Mouse (Mus musculus): ENCODE measurements around the gene Map7d1.

Map7d1 gene

GRCm38 (mm10) chr4:126256131-126256791 lies at the start of gene Map7d1:
TSS of gene Map7d1 (minus strand) at chr4:126256343.
- peak; percentile 84 for DNase-seq (ENCODE audit: low spot score)

GRCm38 (mm10) chr4:126305428-126305827 lies 49.3 kb upstream of the Map7d1 start:
- no peak for DNase-seq (ENCODE audit: low spot score)

- no peak for DNase-seq (ENCODE audit: low spot score)
These were observed 47.7 kb upstream of the Map7d1 start for GRCm38 (mm10) chr4:126303877-126304276.

- DNase-seq (ENCODE audit: low spot score), result no peak
These were observed 45.6 kb upstream of the Map7d1 start for GRCm38 (mm10) chr4:126301584-126302309.

DNA sequence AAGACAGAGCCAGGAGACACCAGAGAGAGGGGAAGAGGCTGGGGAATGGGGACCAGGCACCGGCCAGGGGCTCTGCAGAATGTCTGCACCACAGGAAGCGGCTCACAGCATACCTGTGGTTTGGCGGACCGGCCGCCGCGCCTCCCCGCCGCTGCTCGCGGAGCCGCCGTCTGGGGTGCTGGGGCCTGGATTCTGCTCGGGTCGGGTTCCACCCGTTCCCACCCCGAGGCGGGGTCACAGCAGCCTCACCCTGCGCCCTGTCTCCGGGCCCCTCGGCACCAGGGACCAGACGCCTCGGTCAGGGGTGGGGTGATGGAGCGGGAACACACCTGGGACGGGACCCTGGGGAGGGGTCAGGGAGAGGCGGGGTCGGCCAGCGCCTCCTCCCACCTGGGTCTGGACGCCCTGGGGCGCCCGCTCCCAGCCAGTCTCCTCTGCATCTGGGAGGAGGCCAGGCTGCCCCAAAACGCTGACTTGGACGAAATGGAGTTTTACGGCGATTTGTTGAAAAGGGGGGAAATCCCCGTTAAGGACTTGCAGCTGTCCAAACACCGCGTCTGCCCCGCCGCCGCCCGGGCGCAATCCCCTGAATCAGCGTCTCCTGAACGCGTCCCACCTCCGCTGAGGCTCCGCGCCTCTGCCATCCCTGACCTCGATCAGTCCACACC lies 44.9 kb upstream of the Map7d1 start:
- DNase-seq (ENCODE audit: low spot score), result no peak

DNA sequence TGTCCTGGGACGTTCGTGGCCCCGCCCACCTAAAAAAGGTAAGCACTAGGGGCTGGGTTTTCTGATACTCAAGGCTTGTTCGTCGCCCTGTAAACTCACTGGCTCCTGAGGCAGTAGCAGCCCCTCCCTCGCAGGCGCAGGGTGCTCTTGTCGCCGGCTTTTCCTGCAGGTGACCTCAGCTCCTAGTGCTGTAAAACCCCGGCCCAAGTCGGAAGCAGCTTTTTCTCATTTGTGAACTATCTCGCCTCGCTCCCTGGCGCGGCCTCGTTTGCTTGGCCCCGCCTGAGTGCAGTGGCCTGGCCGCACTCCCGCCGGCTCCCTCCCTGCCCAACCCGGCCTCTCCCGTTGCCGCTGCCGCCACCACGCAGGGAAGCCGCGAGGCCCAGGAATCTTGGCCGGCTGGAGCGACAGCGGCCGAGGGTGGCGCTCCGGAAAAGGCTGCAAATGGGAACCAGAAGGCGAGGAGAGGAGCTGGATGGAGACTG lies 40.5 kb upstream of the Map7d1 start:
- peak; percentile 52 for DNase-seq (ENCODE audit: low spot score)

DNA sequence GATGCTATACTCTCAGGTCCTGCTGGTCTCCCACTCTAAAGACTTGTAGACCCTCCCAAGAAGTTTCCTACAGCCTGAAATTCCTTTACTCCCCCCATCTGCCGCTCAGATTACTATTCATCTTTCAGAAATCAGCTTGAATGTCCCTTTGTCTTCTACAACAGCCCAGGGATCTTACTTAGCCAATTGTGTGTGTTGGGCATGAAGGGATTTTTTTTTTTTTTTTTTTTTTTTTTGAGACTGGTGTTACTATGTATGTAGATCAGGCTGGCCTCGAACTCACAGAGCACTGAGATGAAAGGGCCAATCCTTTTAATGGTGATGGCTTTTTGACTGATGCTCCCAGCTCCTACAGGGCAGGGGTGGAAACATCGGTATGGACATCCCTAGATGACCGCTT lies 39.8 kb upstream of the Map7d1 start:
- no peak for DNase-seq (ENCODE audit: low spot score)

DNA sequence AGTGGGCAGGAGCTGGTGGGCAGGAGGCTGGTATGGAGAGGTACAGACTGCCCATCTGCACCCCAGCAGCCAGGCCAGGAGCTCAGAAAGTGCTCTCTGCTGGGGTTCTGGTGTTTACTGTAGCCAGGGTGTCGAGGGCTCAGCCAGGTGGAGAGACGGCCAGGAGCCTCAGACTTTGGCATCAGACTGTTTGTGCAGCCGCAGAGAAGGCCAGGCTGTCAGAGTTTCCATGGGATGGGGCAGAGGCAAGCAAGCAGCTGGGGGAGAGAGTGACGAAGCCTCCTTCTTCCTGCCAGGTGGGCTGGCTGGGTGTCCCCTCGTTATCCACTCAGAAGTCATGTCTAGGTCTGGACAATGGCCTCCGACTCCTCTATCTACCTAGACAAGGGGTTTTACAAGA lies 39.0 kb upstream of the Map7d1 start:
- no peak for DNase-seq (ENCODE audit: low spot score)

GRCm38 (mm10) chr4:126291196-126291595 lies 35.1 kb upstream of the Map7d1 start:
- DNase-seq (ENCODE audit: low spot score), result no peak

DNA sequence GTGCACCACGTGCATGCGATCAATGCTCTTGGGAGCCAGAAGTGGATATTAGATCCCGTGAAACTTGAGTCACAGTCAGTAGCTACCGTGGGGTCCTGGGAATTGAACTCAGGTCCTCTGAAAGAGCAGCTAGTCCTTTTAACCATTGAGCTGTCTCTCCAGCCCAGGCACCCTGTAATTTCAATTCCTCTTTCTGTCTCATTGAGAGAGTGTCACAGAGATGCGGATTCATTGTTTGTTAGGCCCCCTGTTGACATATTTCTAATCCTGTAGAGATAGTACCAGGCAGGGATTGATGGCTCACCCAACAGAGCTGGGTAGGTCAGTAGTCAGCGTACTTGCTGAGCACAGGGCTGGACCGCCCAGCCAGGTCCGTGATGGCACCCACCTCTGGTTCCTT lies 34.2 kb upstream of the Map7d1 start:
- DNase-seq (ENCODE audit: low spot score), result no peak

GRCm38 (mm10) chr4:126288085-126288666 lies 32.0 kb upstream of the Map7d1 start:
- no peak for DNase-seq (ENCODE audit: low spot score)

- no peak for DNase-seq (ENCODE audit: low spot score)
These were observed 31.3 kb upstream of the Map7d1 start for GRCm38 (mm10) chr4:126287302-126287995.

GRCm38 (mm10) chr4:126286492-126286891 lies 30.3 kb upstream of the Map7d1 start, which contains the start of gene Col8a2:
TSS of gene Col8a2 (plus strand) at chr4:126286793.
- no peak for DNase-seq (ENCODE audit: low spot score)

DNA sequence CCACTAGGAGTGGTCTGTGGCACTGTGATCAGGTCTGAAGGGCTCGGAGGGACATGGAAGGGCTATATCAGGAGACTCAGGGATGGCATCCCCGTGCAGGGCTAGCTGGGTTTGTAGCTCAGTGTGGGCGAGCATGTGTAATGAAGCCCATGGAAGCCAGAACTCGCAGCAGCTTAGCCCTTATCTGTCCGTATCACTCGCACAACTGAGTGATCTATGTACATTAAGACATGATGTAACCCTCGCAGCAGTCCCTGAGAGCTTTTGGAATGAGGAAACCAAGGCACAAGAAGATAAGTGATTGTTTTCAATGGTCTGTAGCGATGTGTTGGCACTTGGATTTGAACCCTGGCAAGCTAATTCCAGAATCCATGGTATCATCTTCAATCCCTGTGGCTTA lies 27.4 kb upstream of the Map7d1 start:
- no peak for DNase-seq (ENCODE audit: low spot score)

- no peak for DNase-seq (ENCODE audit: low spot score)
These were observed 25.6 kb upstream of the Map7d1 start for GRCm38 (mm10) chr4:126281706-126282105.

DNA sequence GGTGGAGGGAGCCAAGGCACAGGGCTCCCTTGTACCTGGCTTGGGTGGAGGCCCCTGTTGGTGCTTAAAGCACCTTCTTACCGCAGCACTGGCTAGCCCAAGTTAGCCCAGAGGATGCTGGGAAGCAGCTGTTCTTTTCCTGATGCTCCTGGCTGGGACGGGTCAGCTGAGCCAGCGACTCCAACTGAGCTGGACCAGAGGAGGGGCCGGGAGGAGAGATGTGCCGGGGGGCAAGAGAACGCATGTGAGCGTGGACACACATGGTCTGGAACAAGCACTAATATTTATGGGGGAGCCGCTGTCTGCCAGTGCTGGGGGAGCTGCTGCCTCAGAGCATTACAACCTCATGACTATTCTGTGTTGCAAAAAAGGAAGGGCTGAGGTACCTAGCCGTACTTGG lies 22.8 kb upstream of the Map7d1 start:
- no peak for DNase-seq (ENCODE audit: low spot score)

- no peak for DNase-seq (ENCODE audit: low spot score)
These were observed 22.4 kb upstream of the Map7d1 start for GRCm38 (mm10) chr4:126278565-126278915.

GRCm38 (mm10) chr4:126277906-126278564 lies 21.9 kb upstream of the Map7d1 start:
- DNase-seq (ENCODE audit: low spot score), result peak; percentile 42

DNA sequence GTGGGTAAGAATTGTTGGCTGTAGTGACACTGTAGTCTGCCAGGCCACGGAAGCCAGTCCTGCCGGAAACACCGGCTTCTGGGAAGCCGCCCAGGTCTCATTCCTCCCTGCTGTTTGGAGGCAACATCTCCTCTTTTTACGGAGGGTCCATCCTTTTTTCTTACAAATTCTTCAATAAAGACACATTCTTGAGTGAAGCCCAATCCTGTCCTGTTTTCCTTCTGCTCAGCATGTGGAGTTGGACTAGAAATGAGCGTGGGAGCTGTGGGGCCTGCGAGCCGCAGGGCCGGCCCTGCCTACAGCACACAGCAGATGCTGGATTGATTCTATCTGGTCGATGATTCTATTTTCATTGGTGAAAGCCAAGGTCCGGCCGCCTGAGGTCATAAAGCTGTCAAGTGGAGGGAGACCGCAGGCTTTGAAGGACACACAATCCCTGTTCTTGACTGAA lies 19.6 kb upstream of the Map7d1 start:
- DNase-seq (ENCODE audit: low spot score), result no peak

- no peak for DNase-seq (ENCODE audit: low spot score)
These were observed 18.9 kb upstream of the Map7d1 start for GRCm38 (mm10) chr4:126275081-126275480.

DNA sequence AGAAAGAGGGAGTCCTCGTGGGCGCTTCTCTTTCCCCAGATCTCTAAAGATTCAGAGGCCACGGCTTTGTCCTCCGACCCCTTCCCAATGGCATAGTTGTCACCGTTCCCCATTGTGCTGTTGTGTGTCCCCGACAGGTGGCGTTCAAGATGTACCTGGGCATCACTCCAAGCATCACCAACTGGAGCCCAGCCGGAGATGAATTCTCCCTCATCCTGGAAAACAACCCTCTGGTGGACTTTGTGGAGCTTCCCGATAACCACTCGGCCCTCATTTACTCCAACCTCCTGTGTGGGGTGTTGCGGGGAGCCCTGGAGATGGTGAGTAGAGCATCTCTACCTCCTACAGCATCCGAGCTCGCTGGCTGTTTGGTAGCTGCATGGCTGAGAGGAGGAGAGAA lies 17.6 kb upstream of the Map7d1 start:
- DNase-seq (ENCODE audit: low spot score), result no peak
